Mouse (Mus musculus) ES-Bruce4 (cell line): ENCODE data around the gene Dcst2.

Experiments used
- CTCF ChIP-seq: IDR thresholded peaks from one replicate; pipeline ENCODE4 v1.8.1; 2011; ENCODE audit warnings: low read depth, low read length
- EP300 ChIP-seq: IDR thresholded peaks from 2 replicates; pipeline ENCODE4 v1.6.1; 2011; ENCODE audit warnings: low read depth, low read length; ENCODE audit not compliant: insufficient read depth
- POLR2A ChIP-seq: IDR thresholded peaks from one replicate; pipeline ENCODE4 v1.8.1; 2011; ENCODE audit warnings: low read length; ENCODE audit not compliant: insufficient read depth

DNA sequence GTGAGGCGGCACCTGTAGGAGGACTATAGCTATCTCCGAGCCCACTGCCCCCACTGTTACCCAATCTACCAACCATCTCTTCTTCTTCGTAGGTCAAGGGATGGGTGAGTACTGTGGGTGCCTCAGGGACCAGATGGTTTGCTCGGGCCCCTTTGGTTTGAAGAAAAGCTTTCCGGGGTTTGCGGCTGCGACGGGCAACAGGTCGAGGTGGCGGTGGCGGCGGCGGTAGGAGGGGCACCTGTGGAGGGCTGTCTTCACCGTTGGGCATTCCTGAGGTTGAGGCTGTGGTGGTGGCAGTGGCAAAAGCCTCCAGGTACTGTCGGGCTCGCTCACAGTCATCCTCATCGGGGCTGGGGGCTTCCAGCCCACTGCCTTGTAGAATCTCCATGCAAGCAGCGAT lies 18.9 kb downstream of the Dcst2 start:
- TF ChIP-seq CTCF (no peak), POLR2A (no peak), EP300 (no peak)
